Mouse (Mus musculus): ENCODE results near the gene Cpsf6. TPM values are rescaled to one million over a fixed set of nuclear protein-coding genes. Genes with fewer than 3 reads are reported as not detected.

Gene Cpsf6
- total RNA-seq, 2 experiments from 2014 or later = 102 TPM

GRCm38 (mm10) chr10:117416095-117416494 is 36.3 kb upstream of the Cpsf6 start:
- intact Hi-C loops (cut with DNase I) = loop anchor here (5.0 kb wide), 1 partner anchor 39 kb away; no protein-coding TSS in a partner anchor
- no peak for DNase-seq (ENCODE audit: low spot score in 2 of 2)

DNA sequence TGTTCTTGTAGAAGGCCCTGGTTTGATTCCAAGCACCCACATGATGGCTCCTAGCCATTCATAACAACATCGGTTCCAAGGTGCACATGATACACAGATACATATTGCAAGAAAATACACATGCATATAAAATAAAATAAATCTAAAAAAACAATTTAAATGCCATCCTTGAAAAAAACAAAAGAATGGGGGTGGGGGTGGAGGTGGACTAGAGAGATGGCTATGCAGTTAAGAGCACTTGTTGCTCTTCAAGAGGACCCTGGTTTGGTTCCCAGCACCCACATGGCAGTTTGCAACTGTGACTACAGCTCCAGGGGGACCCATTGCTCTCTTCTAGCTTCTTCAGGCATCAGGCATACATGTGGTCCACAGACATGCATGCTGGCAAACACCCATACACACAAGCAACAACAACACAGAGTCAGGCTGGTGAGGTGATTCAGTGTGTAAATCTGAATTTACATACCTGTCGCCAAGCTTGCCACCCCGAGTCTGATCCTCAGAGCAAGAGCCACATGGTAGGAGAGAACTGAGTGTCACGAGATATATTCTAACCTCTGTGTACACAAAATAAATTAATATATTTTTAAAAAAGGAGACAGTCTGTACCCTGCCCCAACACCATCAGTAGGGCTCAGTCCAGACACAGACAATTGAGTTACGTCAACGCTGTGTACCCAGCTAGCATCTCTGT is 35.7 kb upstream of the Cpsf6 start:
- DNase-seq (ENCODE audit: low spot score in 2 of 2) = no peak
- intact Hi-C loops (cut with DNase I) = loop anchor here (5.0 kb wide), 1 partner anchor 38 kb away; no protein-coding TSS in a partner anchor

GRCm38 (mm10) chr10:117414726-117415125 is 34.9 kb upstream of the Cpsf6 start:
- no peak for DNase-seq (ENCODE audit: low spot score in 2 of 2)
- intact Hi-C loops (cut with DNase I) = loop anchor here (5.0 kb wide), 1 partner anchor 37 kb away; no protein-coding TSS in a partner anchor

GRCm38 (mm10) chr10:117413562-117414527 is 34.0 kb upstream of the Cpsf6 start:
- intact Hi-C loops (cut with DNase I) = no loop called here
- no peak for DNase-seq (ENCODE audit: low spot score in 2 of 2)

- intact Hi-C loops (cut with DNase I) = no loop called here
- DNase-seq (ENCODE audit: low spot score in 2 of 2) = no peak
These were observed 32.8 kb upstream of the Cpsf6 start for GRCm38 (mm10) chr10:117412474-117413057.

GRCm38 (mm10) chr10:117411716-117412473 is 32.1 kb upstream of the Cpsf6 start:
- DNase-seq (ENCODE audit: low spot score in 2 of 2) = no peak
- intact Hi-C loops (cut with DNase I) = no loop called here

GRCm38 (mm10) chr10:117411131-117411530 is 31.3 kb upstream of the Cpsf6 start:
- intact Hi-C loops (cut with DNase I) = no loop called here
- no peak for DNase-seq (ENCODE audit: low spot score in 2 of 2)

GRCm38 (mm10) chr10:117410481-117411048 is 30.8 kb upstream of the Cpsf6 start:
- intact Hi-C loops (cut with DNase I) = no loop called here
- DNase-seq (ENCODE audit: low spot score in 2 of 2) = no peak

DNA sequence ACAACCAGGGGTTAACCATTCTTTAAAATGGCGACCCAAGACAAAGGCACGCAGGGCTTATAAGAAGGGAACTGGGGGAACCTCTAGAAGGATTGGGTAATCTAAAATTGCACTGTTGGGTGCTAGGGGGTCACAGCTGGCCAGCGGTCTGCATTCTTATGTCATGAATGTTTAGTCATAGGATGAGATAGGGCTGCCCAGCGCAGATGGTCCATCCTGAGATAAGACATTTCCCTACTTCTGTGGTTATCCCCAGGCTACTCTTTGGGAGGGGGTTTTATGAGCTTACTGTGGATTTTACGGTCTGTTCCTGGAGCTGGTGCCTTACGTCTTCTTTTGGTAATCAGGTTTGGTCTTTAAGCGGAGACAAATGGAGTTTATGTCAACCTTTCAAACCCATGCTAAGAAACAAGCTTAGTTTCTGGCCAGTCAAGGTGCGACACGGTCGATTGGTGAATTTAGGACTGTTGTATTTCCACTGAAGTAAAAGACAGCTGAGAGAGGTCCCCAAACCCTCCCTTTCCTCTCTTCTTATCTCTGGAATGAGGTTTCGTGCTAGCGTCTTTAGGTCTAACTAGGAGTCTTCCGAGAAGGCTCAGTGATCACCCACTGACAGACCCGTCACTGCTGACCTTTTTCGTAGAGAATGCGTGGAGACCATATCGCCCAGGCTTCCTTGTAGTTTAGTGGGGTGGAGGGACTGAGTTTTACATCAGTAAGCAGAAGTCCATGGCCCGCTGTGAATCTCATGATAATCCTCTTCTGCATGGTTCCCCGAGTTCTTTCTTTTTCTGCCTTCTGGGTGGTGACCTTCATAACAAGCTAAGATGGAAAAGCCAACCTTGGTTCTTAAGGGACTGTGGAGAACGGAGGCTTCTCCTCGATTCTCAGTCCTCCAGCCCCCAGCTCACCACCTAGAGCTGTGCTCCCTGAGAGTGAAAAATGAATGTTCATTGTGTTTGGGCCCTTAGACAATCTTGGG is 29.8 kb upstream of the Cpsf6 start:
- intact Hi-C loops (cut with DNase I) = no loop called here
- no peak for DNase-seq (ENCODE audit: low spot score in 2 of 2)

GRCm38 (mm10) chr10:117408545-117409372 is 28.9 kb upstream of the Cpsf6 start:
- intact Hi-C loops (cut with DNase I) = no loop called here
- no peak for DNase-seq (ENCODE audit: low spot score in 2 of 2)

- intact Hi-C loops (cut with DNase I) = no loop called here
- no peak for DNase-seq (ENCODE audit: low spot score in 2 of 2)
These were observed 28.0 kb upstream of the Cpsf6 start for GRCm38 (mm10) chr10:117407734-117408288.

- intact Hi-C loops (cut with DNase I) = no loop called here
- DNase-seq (ENCODE audit: low spot score in 2 of 2) = no peak
These were observed 27.3 kb upstream of the Cpsf6 start for GRCm38 (mm10) chr10:117406843-117407733.

- intact Hi-C loops (cut with DNase I) = no loop called here
- DNase-seq (ENCODE audit: low spot score in 2 of 2) = no peak
These were observed 26.4 kb upstream of the Cpsf6 start for GRCm38 (mm10) chr10:117406283-117406588.

GRCm38 (mm10) chr10:117405526-117406282 is 25.9 kb upstream of the Cpsf6 start:
- no peak for DNase-seq (ENCODE audit: low spot score in 2 of 2)
- intact Hi-C loops (cut with DNase I) = no loop called here

- no peak for DNase-seq (ENCODE audit: low spot score in 2 of 2)
- intact Hi-C loops (cut with DNase I) = no loop called here
These were observed 24.6 kb upstream of the Cpsf6 start for GRCm38 (mm10) chr10:117404384-117404783.
